Mouse (Mus musculus) midbrain, postnatal 0 days (tissue): ENCODE measurements around the gene Sipa1l3. TPM values are rescaled to one million over a fixed set of nuclear protein-coding genes. Genes with fewer than 3 reads are reported as not detected.

Experiments used
- ATAC-seq: fragments of 200-750 bp; cut with Nextera tagmentation; 2 replicates; pipeline ENCODE4 v1.8.0; 2017; ENCODE audit warnings: moderate number of reproducible peaks, mild to moderate bottlenecking, moderate TSS enrichment, moderate library complexity; ENCODE audit not compliant: low FRiP score
- DNase-seq: peaks from one replicate; pipeline ENCODE4 v3.0.0-alpha.2; 2015; ENCODE audit warnings: low spot score
- H3K27ac ChIP-seq: fragments of 300-500 bp; sonication (generic); 2 replicates; pipeline ENCODE4 v1.5.1; 2014; ENCODE audit warnings: low read depth, mild to moderate bottlenecking, low read length, mixed read lengths
- H3K27me3 ChIP-seq: fragments of 300-500 bp; sonication (generic); 2 replicates; pipeline ENCODE4 v1.6.1; 2014; ENCODE audit warnings: low read length, control low read depth, mixed read lengths; ENCODE audit not compliant: insufficient read depth
- H3K36me3 ChIP-seq: fragments of 300-500 bp; sonication (generic); 2 replicates; pipeline ENCODE4 v1.6.1; 2014; ENCODE audit warnings: low read length, control low read depth, mixed read lengths; ENCODE audit not compliant: insufficient read depth
- H3K4me1 ChIP-seq: fragments of 300-500 bp; sonication (generic); 2 replicates; pipeline ENCODE4 v1.6.1; 2014; ENCODE audit warnings: mild to moderate bottlenecking, control low read depth, antibody characterized with exemption, low read length, mixed read lengths; ENCODE audit not compliant: insufficient read depth
- H3K4me2 ChIP-seq: fragments of 300-500 bp; sonication (generic); 2 replicates; pipeline ENCODE4 v1.6.1; 2014; ENCODE audit warnings: low read depth, mild to moderate bottlenecking, low read length, mixed read lengths; ENCODE audit not compliant: poor library complexity, severe bottlenecking
- H3K4me3 ChIP-seq: fragments of 300-500 bp; sonication (generic); 2 replicates; pipeline ENCODE4 v1.5.1; 2014; ENCODE audit warnings: low read depth, mild to moderate bottlenecking, low read length, moderate library complexity
- H3K9ac ChIP-seq: fragments of 300-500 bp; sonication (generic); replicated peaks from 2 replicates; pipeline ENCODE4 v1.6.1; 2014; ENCODE audit warnings: mild to moderate bottlenecking, low read length, moderate library complexity, mixed read lengths; ENCODE audit not compliant: poor library complexity, severe bottlenecking
- H3K9me3 ChIP-seq: fragments of 300-500 bp; sonication (generic); 2 replicates; pipeline ENCODE4 v1.6.1; 2016; ENCODE audit warnings: low read length, control low read depth
- CTCF ChIP-seq: IDR thresholded peaks from 2 replicates; pipeline ENCODE4 v1.5.1; 2016; ENCODE audit warnings: antibody characterized with exemption, mild to moderate bottlenecking
- WGBS: fragments of 180-500 bp; shearing (Covaris S2); extraction: QIAGEN DNeasy Blood & Tissue Kit; methylation state at CpG from one replicate; pipeline ENCODE4 v1.1.7; 2014; 5-methylcytosine and 5-hydroxymethylcytosine counted together
- polyA plus RNA-seq: library from polyadenylated mRNA; unstranded; fragments of >200 nt; fragmentation: Nextera tagmentation; extraction: Ambion mirVana; gene quantifications from 2 replicates; pipeline ENCODE4 v1.2.1, GENCODE M21; 2015
- total RNA-seq: library from RNA; depleted of rRNA; stranded (reverse); fragments of >200 nt; gene quantifications from 2 replicates; pipeline ENCODE4 v1.2.3, GENCODE M21; 2014

Sipa1l3 gene
- total and polyA plus RNA-seq, 2 experiments from 2014 or later = 13.9 to 80.7 TPM

- no peak for DNase-seq
- Histone ChIP-seq H3K4me2 (no peak overlapping the region), H3K27ac (no peak overlapping the region), H3K36me3 (no peaks in the 10 kb centered on the region), H3K4me3 (no peak overlapping the region), H3K27me3 (no peaks in the 10 kb centered on the region), H3K9me3 (no peaks in the 10 kb centered on the region), H3K9ac (no peak overlapping the region), H3K4me1 (peaks cover 7% of the 10 kb centered on the region; the same call in 1 of the 2 replicates)
- no peak for TF ChIP-seq CTCF
- 70% methylated on average over 7 of the region's 7 CpGs for WGBS
- ATAC-seq = no peak
These were observed 47.1 kb downstream of the Sipa1l3 start for GRCm38 (mm10) chr7:29471309-29471708.

GRCm38 (mm10) chr7:29469602-29470344, 48.7 kb downstream of the Sipa1l3 start:
- Histone ChIP-seq H3K4me1 (peaks cover 7% of the 10 kb centered on the region; the same call in 1 of the 2 replicates), H3K4me3 (no peak overlapping the region), H3K27ac (no peak overlapping the region; the same call in 1 of the 2 replicates), H3K4me2 (no peak overlapping the region; the same call in 1 of the 2 replicates), H3K9me3 (no peaks in the 10 kb centered on the region), H3K9ac (no peak overlapping the region), H3K36me3 (no peaks in the 10 kb centered on the region), H3K27me3 (no peaks in the 10 kb centered on the region)
- no peak for TF ChIP-seq CTCF
- 67% methylated on average over 7 of the region's 7 CpGs for WGBS
- ATAC-seq = no peak
- peak; percentile 72 for DNase-seq

GRCm38 (mm10) chr7:29468593-29468992, 49.8 kb downstream of the Sipa1l3 start:
- Histone ChIP-seq H3K4me2 (no peak overlapping the region), H3K9ac (no peak overlapping the region)

DNA sequence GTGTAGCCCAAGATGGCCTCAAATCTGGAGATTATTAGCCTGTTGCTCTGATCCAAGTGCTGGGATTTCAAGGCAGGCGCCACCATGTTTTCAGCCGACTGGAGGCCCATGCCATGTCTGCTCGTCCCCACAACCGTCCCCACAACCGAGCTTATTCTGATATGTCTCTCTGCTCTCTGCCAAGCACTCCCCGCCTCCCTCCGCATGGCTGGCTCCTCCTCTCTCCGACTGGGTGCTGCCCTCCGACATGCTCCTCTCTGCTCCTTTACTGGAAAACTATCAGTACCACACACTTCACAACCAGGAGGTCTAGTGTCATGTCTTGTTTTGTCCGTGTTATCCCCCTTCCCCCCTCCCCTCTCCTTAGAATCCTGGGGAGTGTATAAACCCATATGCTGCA, 51.9 kb downstream of the Sipa1l3 start:
- Histone ChIP-seq H3K27me3 (no peaks in the 10 kb centered on the region), H3K4me3 (no peak overlapping the region), H3K27ac (no peak overlapping the region), H3K9ac (no peak overlapping the region), H3K9me3 (no peaks in the 10 kb centered on the region), H3K4me2 (no peak overlapping the region), H3K36me3 (no peaks in the 10 kb centered on the region), H3K4me1 (0 out of 2 replicates have a peak, but pooled peaks cover 4% of the 10 kb centered on the region)
- TF ChIP-seq CTCF = no peak
- DNase-seq (no peak), ATAC-seq (no peak)
- 66% methylated on average over 10 of the region's 10 CpGs for WGBS

More at GRCm38 (mm10) chr7:29468593-29468992, 49.8 kb downstream of the Sipa1l3 start:
- no peak for TF ChIP-seq CTCF
- Histone ChIP-seq H3K27me3 (no peaks in the 10 kb centered on the region), H3K9me3 (no peaks in the 10 kb centered on the region), H3K36me3 (no peaks in the 10 kb centered on the region), H3K4me1 (peaks cover 7% of the 10 kb centered on the region; the same call in 1 of the 2 replicates), H3K27ac (no peak overlapping the region), H3K4me3 (no peak overlapping the region)
- WGBS = 91% methylated on average over 5 of the region's 5 CpGs
- DNase-seq (no peak), ATAC-seq (no peak)

DNA sequence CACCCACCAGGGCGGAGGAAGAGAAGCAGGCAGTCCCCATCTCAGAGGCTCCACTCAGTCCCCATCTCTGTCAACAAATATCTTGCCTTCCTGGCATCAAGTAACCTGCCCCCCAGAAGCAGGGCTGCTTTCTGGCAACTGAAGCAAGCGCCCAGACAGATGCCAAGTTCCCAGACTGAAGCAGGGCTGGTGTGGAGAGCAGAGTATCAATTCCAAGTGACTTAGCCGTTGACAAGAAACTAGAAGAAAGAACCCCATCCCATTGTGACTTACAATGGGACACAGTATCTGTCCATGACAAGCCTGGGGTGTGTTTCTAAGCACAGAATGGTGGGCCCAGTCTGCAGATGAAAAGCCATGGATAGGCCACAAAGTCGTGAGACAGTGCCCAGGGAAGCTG, 52.7 kb downstream of the Sipa1l3 start:
- Histone ChIP-seq H3K27me3 (no peaks in the 10 kb centered on the region), H3K36me3 (no peaks in the 10 kb centered on the region), H3K4me3 (no peak overlapping the region), H3K9me3 (no peaks in the 10 kb centered on the region), H3K4me1 (0 out of 2 replicates have a peak, but pooled peaks cover 2% of the 10 kb centered on the region), H3K9ac (no peak overlapping the region), H3K4me2 (no peak overlapping the region), H3K27ac (no peak overlapping the region)
- peak; percentile 72 for DNase-seq
- 81% methylated on average over 4 of the region's 4 CpGs for WGBS
- peak; percentile 31; the same call in 1 of the 2 replicates for ATAC-seq
- TF ChIP-seq CTCF = no peak

DNA sequence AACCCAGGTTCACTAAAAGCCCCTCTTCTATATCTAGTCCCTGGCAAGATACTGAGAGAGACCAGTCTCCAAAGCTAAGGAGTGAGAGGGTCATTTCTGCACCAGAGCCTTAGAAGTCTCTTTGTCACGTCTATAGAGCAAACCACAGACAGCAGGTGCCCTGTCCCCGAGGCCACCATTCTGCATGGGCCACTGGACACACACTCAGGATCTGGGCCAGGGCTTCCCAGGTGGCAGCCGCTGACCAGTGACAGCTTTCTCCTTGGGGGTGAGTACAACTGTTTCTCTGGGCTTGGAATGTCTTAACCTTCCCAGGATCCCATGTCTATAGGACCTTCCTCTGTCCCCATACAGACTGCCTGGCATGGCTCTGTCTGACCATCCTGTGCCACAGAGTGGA, 55.6 kb downstream of the Sipa1l3 start:
- Histone ChIP-seq H3K36me3 (no peaks in the 10 kb centered on the region), H3K27ac (no peak overlapping the region), H3K27me3 (no peaks in the 10 kb centered on the region), H3K9me3 (no peaks in the 10 kb centered on the region), H3K4me2 (no peak overlapping the region), H3K4me1 (0 out of 2 replicates have a peak, but pooled peaks cover 2% of the 10 kb centered on the region), H3K4me3 (no peak overlapping the region), H3K9ac (no peak overlapping the region)
- 69% methylated on average over 3 of the region's 3 CpGs for WGBS
- DNase-seq (no peak), ATAC-seq (no peak)
- no peak for TF ChIP-seq CTCF
